Mouse (Mus musculus): ENCODE results near the gene Usp34.

DNA sequence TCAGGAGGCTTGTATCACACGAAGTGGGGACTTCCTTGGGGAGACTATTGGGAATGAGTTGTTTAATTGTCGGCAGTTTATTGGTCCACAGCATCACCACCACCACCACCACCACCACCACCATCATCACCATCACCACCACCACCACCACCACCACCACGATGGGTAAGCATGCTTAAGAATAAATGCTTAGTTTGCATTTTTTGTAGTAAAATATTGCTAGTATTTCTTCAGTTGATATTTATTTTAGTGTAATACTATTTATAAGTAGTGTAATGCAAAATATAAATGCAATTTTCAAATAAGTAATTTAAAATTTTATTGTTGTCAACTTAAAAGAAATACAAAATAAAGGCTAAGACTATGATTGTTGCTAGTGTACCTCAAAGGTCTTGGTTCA is 57.7 kb downstream of the Usp34 start:
- TF ChIP-seq CTCF (IDR thresholded peaks at IDR 0.05; ENCODE audit: low read depth) (no peak), EP300 (IDR thresholded peaks at IDR 0.05; ENCODE audit: low read depth) (no peak)

Data from heart, postnatal 0 days (tissue).